Mouse (Mus musculus): ENCODE measurements at regions not wholly inside any gene's neighbourhood (a gene's known extent, or its start where the extent isn't known, plus 50 kb on each side); places are given as distances from the start of the nearest gene placed in this dataset.

DNA sequence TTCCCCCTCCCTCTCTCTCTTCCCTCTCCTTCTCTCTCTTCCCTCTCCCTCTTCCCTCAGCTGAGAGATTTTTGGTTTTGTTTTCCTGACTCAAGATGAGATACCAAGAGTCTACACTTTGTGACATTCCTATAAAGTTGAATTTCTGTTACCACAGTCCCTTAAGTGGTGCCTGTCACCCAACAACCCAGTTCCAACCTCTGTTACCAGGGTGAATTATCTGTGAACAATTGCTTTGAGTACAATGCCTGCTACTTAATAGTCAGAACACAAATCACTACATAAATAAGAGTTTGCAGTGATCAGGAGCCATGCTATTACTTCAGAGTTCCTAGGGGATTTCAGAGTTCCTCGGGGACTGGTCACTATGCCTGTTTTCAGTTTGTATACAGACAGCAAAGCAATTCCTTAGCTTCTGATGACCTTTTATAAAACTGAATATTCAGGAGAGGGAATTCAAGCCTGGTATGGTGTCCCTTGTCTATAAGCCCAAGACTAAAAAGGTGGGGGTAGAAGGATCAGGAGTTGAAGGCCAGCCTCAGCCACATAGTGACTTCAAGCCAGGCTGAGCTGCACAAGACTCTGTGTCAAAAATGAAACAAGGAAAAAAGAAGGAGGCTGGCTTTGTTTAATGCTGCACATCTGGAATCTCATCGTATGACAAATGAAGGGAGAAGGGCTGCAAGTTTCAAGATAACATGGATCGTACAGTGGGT, 99.2 kb upstream of the F13a1 start:
- DNase-seq (ENCODE audit: low spot score in 2 of 2) = no peak

DNA sequence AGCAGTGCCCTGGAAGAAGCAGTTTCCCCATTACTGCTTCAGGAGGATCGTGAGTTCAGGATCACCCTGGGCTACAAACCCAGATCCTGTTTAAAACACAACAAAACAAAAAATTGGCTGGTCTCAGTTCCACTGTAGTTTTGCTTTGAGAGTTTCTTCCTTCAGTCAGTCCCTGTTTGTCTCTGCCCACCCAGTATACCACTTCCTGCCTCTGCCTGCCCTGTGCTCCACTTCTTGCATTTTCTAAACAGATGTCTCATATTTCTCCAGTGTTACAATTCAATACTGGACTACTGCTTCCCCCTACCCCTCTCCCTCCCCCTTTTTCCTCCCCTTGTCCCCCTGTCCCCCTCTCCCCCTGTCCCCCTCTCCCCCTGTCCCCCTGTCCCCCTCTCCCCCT, 98.6 kb upstream of the F13a1 start:
- no peak for DNase-seq (ENCODE audit: low spot score in 2 of 2)

DNA sequence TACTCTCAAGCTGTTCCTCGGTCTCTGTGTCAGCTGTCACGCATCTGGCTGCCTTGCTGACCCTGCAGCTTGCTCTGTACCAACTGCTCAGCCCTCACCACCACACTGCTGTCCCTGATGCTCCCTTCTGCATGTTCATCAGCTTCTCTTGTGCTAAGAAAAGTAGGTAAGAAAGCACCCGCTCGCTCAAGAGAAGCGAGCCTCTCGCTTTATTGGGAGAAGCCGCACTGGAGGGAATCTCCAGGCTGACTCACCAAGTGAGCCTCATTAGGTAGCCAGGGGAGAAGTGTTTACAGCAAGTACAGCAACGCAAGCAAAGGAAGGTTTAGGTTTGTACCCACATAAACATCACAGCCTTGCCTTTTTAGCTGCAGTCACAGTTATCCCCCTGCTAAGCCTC, 97.7 kb upstream of the F13a1 start:
- DNase-seq (ENCODE audit: low spot score in 2 of 2) = no peak

DNA sequence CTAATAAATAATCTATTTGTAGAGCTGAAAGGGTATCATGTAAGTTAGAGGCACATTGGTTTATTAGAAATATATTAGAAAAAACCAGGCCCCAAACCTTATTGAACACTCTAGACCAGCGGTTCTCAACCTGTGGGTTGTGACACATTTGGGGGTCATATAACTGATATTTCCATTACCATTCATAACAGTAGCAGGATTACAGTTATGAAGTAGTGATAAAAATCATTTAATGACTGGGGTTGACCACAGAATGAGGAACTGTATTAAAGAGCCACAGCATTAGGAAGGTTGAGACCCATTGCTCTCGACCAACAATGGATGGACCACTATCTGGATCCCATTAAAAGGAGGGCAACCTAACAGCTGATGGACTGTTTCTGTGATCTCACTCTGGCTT, 92.8 kb upstream of the F13a1 start:
- DNase-seq (ENCODE audit: low spot score in 2 of 2) = no peak

DNA sequence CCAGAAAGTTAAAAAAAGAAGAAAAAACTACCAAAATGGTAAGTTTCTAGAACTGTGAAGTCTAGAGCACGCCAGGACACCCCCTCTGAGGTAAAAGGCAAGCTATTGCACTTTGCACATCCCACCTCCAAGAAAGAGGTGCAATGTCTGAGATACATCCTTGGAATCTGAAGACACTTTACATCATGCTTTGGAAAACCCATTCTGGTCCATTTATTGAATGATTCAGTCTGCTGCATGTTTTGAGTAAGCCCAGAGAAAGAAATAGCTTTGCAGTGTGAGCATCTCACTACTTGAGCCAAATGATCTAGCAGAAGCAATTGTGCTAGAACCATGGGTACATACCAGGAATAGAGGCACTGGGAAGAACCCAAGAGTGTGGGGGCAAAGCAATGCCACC, 85.1 kb upstream of the F13a1 start:
- no peak for DNase-seq (ENCODE audit: low spot score in 2 of 2)

DNA sequence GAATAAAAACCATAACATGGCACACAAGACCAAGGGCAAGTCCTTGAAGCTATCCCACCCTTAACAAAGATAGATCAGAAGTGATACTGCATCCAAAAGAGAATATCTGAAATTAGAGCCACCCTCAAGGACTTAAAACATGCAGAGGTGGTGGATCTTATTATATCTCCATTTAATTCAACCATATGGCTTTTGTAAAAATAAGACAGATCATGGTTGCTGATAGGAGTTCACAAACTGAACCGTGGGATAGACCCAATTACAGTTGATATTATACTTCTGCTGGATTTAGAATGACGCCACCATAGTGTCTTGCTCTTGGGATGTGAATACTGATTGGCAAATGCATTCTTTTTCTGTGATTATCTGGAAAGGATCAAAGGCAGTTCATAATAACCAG, 84.5 kb upstream of the F13a1 start:
- DNase-seq (ENCODE audit: low spot score in 2 of 2) = no peak

DNA sequence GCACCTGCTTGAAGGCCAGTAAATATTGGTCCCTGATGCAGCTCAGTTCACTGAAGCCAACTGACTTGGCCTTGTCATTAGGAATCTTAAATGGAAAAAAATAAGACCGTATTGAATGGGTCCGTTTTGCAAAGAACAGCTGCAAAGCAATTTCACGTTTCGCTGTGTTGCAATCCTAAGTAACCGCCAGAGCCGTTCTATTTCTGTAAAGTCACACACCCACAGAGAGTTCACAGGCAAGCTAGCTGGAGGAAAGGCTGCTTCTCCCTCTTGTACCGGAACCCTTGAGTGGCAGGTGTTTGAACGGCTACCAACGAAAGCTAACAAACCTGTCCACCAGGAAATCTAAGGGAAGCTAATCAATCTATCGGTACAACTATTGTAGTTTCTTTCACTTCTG, 80.6 kb upstream of the F13a1 start:
- peak in 1 of 2 experiments; percentile 50 for DNase-seq (ENCODE audit: low spot score in 2 of 2)

DNA sequence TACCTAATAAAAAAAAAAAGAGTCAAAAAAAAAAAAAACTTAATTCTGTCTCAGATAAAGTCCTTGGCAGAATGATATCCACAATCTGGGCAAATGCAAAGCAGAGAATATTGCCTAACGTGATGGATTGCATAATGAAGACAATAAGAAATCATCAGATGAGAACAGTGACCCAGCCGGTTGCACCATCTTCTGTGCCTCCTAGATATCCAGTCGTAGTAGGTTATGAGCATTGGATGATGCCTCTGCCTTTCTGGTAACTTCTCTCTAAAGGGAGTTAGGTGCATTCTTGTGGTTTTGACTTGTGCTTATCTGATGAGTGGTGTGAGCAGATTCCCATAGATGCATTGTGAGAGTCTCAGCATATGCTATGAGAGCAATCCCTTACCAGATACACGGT, 71.6 kb upstream of the F13a1 start:
- no peak for DNase-seq (ENCODE audit: low spot score in 2 of 2)

DNA sequence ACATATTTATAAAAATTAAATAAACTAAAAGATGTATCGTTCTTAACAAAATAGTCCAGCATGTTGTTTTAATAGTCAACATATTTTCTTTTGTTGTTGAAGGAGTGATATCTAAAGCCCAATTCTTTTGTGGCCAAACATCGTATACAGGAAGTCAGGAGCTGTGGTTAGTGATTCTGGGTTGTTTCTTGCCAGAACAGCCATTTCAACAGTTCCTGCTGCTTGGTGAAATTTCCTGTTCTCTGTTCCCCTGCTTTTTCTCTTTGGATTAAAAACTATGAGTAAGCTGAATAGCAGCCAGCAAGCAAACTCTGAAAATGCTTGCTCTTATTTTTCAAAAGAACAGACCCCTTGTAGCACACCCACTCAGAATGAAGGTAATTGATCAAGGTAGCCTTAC, 70.2 kb upstream of the F13a1 start:
- DNase-seq (ENCODE audit: low spot score in 2 of 2) = no peak

DNA sequence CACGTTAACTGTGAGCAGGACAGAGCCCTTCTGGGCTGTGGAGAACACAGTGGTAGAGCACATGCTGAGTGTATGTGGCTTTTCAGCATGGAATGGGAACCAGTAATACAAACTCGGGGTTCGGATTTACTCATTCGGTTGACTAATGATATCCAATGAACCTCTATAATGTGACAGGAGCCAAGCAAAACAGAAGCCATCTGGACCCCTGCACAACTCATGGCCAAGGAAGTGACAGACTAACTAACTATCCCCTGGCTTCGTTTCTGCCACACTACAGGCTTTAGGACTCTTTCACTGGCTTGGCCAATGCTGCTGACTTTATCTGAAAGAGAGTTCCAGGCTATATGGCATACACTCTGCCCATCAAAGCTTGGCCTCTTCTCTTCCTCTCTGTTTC, 64.3 kb upstream of the F13a1 start:
- DNase-seq (ENCODE audit: low spot score in 2 of 2) = no peak

DNA sequence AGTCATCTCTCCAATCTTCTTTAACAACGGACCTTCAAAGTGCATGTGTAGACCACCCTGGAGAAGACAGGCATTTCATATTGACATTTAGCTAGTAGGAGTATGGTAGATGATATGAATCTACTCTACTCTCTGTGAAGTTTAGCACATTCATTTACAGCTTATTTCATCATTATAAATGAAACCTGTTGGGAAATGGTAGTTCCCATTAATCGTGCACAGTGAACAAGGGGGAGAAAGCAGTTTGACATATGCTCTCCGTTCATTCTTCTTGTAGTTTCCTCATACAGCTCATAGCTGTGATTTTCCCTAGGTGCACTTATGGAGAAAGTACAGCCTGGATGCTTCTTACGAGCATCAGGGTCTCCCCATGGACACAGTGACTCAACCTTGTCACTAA, 61.7 kb upstream of the F13a1 start:
- DNase-seq (ENCODE audit: low spot score in 2 of 2) = no peak

DNA sequence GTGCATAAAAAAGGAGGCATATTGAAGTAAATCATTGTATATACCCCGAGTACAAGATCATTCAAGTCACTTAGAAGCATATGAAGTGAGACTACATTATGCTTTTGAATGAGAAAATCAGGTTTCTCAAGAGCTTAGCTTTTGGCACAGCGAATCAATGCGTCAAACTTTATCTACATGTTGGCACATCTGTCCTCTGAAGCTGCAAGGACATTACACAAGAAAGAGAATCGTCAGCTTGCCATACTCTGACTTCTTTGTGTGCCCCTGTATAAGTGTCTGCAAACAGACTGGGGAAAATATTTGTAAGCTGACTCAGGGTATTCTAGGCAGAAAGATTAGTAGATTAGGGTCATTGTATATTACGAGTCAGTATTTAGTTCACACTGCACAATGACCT, 57.7 kb upstream of the F13a1 start:
- DNase-seq (ENCODE audit: low spot score in 2 of 2) = no peak

DNA sequence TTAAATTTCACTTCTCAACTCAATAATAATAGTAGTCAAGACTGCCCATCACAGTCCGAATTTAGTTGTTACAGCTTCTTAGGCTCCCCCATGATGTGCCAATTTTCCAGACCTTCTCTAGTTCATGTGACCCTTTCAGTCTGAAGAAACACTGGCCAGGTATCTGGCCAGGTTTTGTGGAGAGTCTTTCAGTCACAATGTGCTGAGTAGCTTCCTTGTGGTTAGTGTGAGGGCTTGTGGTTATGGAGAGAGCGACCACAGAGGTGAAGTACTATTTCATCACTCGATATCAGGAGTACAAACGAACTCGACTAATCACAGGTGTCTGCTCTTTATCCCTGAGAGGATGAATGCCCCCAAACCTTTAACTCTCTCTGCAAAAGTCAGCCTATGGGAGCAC, 56.0 kb upstream of the F13a1 start:
- DNase-seq (ENCODE audit: low spot score in 2 of 2) = no peak

DNA sequence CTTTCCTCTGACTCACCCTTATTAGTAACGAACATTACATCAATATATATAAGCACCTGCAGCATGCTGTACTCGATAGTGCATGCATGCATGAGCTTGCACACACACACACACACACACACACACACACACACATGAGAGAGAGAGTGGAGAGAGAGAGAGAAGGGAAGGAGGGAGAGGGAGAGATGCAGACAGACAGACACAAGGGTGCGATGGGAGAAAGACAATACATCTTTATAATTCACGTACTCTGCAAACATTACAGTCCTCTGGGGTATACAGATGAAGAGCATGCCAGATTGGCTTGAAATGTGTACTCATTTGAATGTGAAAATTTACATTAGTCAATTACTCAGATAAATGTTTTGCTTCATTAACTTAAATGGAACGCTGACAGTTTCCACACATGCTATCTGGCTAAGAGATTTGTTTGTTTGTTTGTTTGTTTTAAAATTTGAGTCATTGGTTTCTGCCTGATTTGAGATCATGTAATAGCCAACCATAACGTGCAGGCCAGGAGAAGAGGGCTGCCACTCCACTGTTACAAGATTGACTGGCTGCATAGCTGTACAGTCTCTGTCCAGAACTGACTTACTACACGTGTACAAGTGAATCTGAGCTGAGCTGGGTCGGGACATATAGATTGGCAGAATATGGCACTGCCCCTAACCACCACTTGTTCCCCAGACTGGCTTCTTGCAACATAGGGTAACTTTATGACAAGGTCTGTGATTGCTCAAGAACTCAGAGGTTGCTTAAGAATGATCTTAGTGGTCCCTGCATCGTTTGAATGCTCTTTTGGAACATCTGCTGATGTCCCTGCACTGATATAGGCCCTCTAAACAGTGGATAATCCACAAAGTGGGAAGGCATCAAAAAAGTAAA, 54.6 kb upstream of the F13a1 start:
- no peak for DNase-seq (ENCODE audit: low spot score in 2 of 2)

DNA sequence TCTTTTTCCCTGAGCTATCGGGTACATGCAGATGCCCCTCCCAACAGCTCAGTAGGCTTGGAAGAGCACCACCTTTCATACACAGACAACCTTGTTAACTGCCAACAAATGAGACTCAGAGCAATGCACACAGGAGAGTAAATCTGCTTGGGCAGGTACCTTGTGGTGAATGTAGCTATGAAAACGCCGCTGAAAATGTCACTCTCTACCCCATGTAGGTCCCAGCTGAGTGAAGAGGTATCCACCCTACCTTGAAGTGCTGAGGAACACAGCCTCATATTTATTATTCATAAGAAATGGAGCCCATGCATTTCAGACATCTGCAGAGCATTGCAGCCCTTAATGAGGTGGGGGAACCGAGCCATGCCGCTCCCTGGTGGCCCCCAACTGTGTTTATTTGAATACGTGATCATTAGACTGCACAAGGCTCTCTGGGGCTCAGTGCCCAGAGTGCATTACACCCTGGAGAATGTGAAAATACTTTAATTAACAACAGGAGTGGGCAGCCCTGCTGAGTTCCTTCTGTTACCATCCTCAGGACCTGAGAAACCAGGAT, 53.8 kb upstream of the F13a1 start:
- no peak for DNase-seq (ENCODE audit: low spot score in 2 of 2)

DNA sequence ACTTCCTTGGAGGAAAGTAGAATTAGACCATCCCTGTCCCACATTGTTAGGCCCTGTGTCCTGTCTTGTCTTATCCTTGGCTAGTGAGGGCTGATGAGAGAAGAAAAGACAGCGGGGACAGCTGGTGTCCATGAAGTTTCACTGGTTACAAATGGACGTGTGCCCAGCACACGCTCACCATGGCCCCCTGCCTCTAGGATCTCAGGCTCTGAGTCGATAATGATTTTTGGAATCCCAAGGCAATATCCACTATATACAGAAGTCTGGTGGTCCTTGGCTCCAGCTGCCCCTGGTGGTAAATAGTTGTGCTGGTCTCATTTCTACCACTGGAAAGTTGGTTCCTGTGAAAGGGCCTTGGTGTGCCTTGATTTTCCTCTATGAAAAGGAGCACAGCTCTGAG, 51.7 kb upstream of the F13a1 start:
- no peak for DNase-seq (ENCODE audit: low spot score in 2 of 2)

Measured in urinary bladder, postnatal 36 days (tissue).